Mouse (Mus musculus): ENCODE measurements at regions not wholly inside any gene's neighbourhood (a gene's known extent, or its start where the extent isn't known, plus 50 kb on each side); places are given as distances from the start of the nearest gene placed in this dataset.

DNA sequence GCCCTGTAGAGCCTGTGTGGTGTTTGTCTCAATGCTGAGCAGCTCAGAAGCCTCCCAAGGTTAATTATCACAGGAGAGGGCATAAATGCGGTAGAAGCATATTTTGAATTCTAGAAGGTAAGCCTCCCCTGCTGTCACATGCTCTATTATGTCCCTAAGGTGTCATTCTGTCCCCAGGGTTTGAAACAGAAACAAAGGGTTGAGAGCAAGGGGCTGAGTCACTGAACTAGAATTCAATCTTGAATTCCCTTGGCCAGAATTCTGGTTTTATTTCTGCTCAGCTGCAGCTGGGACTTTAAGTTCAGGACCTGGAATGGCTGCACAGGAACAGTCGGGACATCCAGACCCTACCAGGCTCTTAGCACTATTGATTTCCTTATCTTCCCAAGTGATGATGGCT is 533.2 kb upstream of the Lrrc6 start:
- no peak for TF ChIP-seq CTCF (IDR thresholded peaks at IDR 0.05; ENCODE audit: low read depth, low read length)
- TF ChIP-seq POLR2A (IDR thresholded peaks at IDR 0.05; ENCODE audit: extremely low read depth, insufficient read depth, low read length): no peak

Data from liver, adult 2 months (tissue).